Mouse (Mus musculus): Measurements from ENCODE around the gene Icosl. TPM values are rescaled to one million over a fixed set of nuclear protein-coding genes. Genes with fewer than 3 reads are reported as not detected.

Icosl gene
- polyA plus RNA-seq, 1 experiment: not detected

- 92% methylated on average over 9 of the region's 9 CpGs for WGBS
- no peak overlapping the region for H3K27ac ChIP-seq (ENCODE audit: insufficient read depth, low read depth, low read length)
- H3K4me3 ChIP-seq (ENCODE audit: insufficient read depth, low read depth, low read length): no peak overlapping the region
- H3K4me1 ChIP-seq (ENCODE audit: control insufficient read depth, insufficient read depth, low read length): no peaks in the 10 kb centered on the region
- TF ChIP-seq CTCF (IDR thresholded peaks at IDR 0.05; ENCODE audit: insufficient read depth, low read depth, low read length) (no peak), POLR2A (IDR thresholded peaks at IDR 0.05; ENCODE audit: insufficient read depth, low read depth, low read length) (no peak)
These were observed 6.0 kb upstream of the Icosl start for GRCm38 (mm10) chr10:78063122-78063521.

GRCm38 (mm10) chr10:78067226-78067625 lies 1.9 kb upstream of the Icosl start:
- WGBS: 53% methylated on average over 4 of the region's 4 CpGs
- no peak for TF ChIP-seq POLR2A (IDR thresholded peaks at IDR 0.05; ENCODE audit: insufficient read depth, low read depth, low read length)
- TF ChIP-seq CTCF (IDR thresholded peaks at IDR 0.05; ENCODE audit: insufficient read depth, low read depth, low read length): no peak
- Histone ChIP-seq H3K4me3 (ENCODE audit: insufficient read depth, low read depth, low read length) (no peak overlapping the region), H3K27ac (ENCODE audit: insufficient read depth, low read depth, low read length) (no peak overlapping the region), H3K4me1 (ENCODE audit: control insufficient read depth, insufficient read depth, low read length) (peaks cover 13% of the 10 kb centered on the region)

GRCm38 (mm10) chr10:78068541-78068940 lies 561 bp upstream of the Icosl start:
- Histone ChIP-seq H3K4me1 (ENCODE audit: control insufficient read depth, insufficient read depth, low read length) (peaks cover 13% of the 10 kb centered on the region), H3K27ac (ENCODE audit: insufficient read depth, low read depth, low read length) (no peak overlapping the region), H3K4me3 (ENCODE audit: insufficient read depth, low read depth, low read length) (peak overlapping the region; percentile 50; the same call in 1 of the 2 replicates)
- WGBS: 18% methylated on average over 11 of the region's 11 CpGs
- no peak for TF ChIP-seq POLR2A (IDR thresholded peaks at IDR 0.05; ENCODE audit: insufficient read depth, low read depth, low read length)
- TF ChIP-seq CTCF (IDR thresholded peaks at IDR 0.05; ENCODE audit: insufficient read depth, low read depth, low read length): no peak

GRCm38 (mm10) chr10:78074151-78074550 lies 5.0 kb downstream of the Icosl start:
- WGBS: 90% methylated on average over 4 of the region's 4 CpGs
- TF ChIP-seq CTCF (IDR thresholded peaks at IDR 0.05; ENCODE audit: insufficient read depth, low read depth, low read length): no peak
- TF ChIP-seq POLR2A (IDR thresholded peaks at IDR 0.05; ENCODE audit: insufficient read depth, low read depth, low read length): no peak
- Histone ChIP-seq H3K4me1 (ENCODE audit: control insufficient read depth, insufficient read depth, low read length) (peaks cover 10% of the 10 kb centered on the region), H3K27ac (ENCODE audit: insufficient read depth, low read depth, low read length) (no peak overlapping the region), H3K4me3 (ENCODE audit: insufficient read depth, low read depth, low read length) (no peak overlapping the region)

- H3K4me3 ChIP-seq (ENCODE audit: insufficient read depth, low read depth, low read length): no peak overlapping the region
- TF ChIP-seq POLR2A (IDR thresholded peaks at IDR 0.05; ENCODE audit: insufficient read depth, low read depth, low read length): no peak
- H3K27ac ChIP-seq (ENCODE audit: insufficient read depth, low read depth, low read length): no peak overlapping the region
- H3K4me1 ChIP-seq (ENCODE audit: control insufficient read depth, insufficient read depth, low read length): peaks cover 1% of the 10 kb centered on the region
- WGBS: 78% methylated on average over 11 of the region's 11 CpGs
These were observed 5.9 kb downstream of the Icosl start for GRCm38 (mm10) chr10:78074977-78075376.

DNA sequence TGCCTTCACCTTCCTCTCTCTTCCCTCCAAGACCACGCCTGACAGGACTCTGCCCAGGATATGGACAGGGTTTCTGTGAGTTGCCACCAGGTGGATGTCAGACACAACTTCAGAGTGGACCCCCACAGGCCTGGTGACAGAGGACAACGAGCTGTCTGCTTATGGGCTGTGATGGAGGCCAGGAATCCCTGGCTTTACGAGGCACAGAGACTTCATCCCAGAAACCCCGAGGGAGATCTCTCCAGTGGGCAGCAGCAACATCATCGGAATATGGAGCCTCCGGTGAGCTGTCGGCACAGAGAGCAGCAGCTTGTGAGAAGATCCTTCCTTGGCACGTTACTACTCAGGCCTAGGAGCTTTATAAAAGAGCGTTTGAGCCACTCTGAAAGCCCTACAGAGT lies 8.8 kb downstream of the Icosl start:
- TF ChIP-seq CTCF (IDR thresholded peaks at IDR 0.05; ENCODE audit: insufficient read depth, low read depth, low read length) (no peak), POLR2A (IDR thresholded peaks at IDR 0.05; ENCODE audit: insufficient read depth, low read depth, low read length) (no peak)
- WGBS: 87% methylated on average over 9 of the region's 9 CpGs
- Histone ChIP-seq H3K27ac (ENCODE audit: insufficient read depth, low read depth, low read length) (no peak overlapping the region), H3K4me1 (ENCODE audit: control insufficient read depth, insufficient read depth, low read length) (no peaks in the 10 kb centered on the region), H3K4me3 (ENCODE audit: insufficient read depth, low read depth, low read length) (no peak overlapping the region)

- Histone ChIP-seq H3K4me1 (ENCODE audit: control insufficient read depth, insufficient read depth, low read length) (no peaks in the 10 kb centered on the region), H3K27ac (ENCODE audit: insufficient read depth, low read depth, low read length) (no peak overlapping the region), H3K4me3 (ENCODE audit: insufficient read depth, low read depth, low read length) (no peak overlapping the region)
- WGBS: 88% methylated on average over 5 of the region's 5 CpGs
- TF ChIP-seq CTCF (IDR thresholded peaks at IDR 0.05; ENCODE audit: insufficient read depth, low read depth, low read length) (no peak), POLR2A (IDR thresholded peaks at IDR 0.05; ENCODE audit: insufficient read depth, low read depth, low read length) (no peak)
These were observed 9.2 kb downstream of the Icosl start for GRCm38 (mm10) chr10:78078276-78078675.

GRCm38 (mm10) chr10:78079955-78080591 lies 11.0 kb downstream of the Icosl start:
- WGBS: 86% methylated on average over 4 of the region's 4 CpGs
- no peaks in the 10 kb centered on the region for H3K4me1 ChIP-seq (ENCODE audit: control insufficient read depth, insufficient read depth, low read length)
- no peak overlapping the region for H3K27ac ChIP-seq (ENCODE audit: insufficient read depth, low read depth, low read length)
- H3K4me3 ChIP-seq (ENCODE audit: insufficient read depth, low read depth, low read length): no peak overlapping the region
- TF ChIP-seq POLR2A (IDR thresholded peaks at IDR 0.05; ENCODE audit: insufficient read depth, low read depth, low read length): no peak
- no peak for TF ChIP-seq CTCF (IDR thresholded peaks at IDR 0.05; ENCODE audit: insufficient read depth, low read depth, low read length)

DNA sequence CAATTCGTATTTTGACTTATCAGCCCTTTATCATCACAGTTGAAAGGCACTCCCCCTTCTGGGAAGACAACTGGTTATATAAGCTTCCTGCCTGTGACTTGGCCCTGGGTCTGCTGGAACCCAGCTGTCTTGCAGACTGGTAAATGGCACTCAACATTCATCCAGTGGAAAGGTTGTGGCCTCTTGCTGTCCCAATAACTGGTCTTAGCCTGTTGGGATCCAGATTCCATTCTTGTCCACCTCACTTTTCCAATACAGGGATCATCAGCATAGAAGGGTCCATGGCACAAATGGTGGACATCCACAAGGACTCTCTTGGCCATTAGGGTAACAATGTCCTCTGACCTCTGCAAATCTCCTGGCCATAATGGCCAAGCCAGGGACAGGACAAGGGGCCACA lies 15.0 kb downstream of the Icosl start:
- Histone ChIP-seq H3K4me3 (ENCODE audit: insufficient read depth, low read depth, low read length) (no peak overlapping the region), H3K4me1 (ENCODE audit: control insufficient read depth, insufficient read depth, low read length) (no peaks in the 10 kb centered on the region), H3K27ac (ENCODE audit: insufficient read depth, low read depth, low read length) (no peak overlapping the region)
- 76% methylated on average over 1 of the region's 1 CpGs for WGBS
- no peak for TF ChIP-seq CTCF (IDR thresholded peaks at IDR 0.05; ENCODE audit: insufficient read depth, low read depth, low read length)
- TF ChIP-seq POLR2A (IDR thresholded peaks at IDR 0.05; ENCODE audit: insufficient read depth, low read depth, low read length): no peak

GRCm38 (mm10) chr10:78085711-78086110 lies 16.6 kb downstream of the Icosl start:
- no peaks in the 10 kb centered on the region for H3K4me1 ChIP-seq (ENCODE audit: control insufficient read depth, insufficient read depth, low read length)
- H3K4me3 ChIP-seq (ENCODE audit: insufficient read depth, low read depth, low read length): no peak overlapping the region
- no peak for TF ChIP-seq POLR2A (IDR thresholded peaks at IDR 0.05; ENCODE audit: insufficient read depth, low read depth, low read length)
- TF ChIP-seq CTCF (IDR thresholded peaks at IDR 0.05; ENCODE audit: insufficient read depth, low read depth, low read length): no peak
- no peak overlapping the region for H3K27ac ChIP-seq (ENCODE audit: insufficient read depth, low read depth, low read length)
- WGBS: 98% methylated on average over 6 of the region's 6 CpGs

Data from olfactory bulb, adult 2 months (tissue).